Mouse (Mus musculus) spleen, postnatal 4 days (tissue): ENCODE measurements at regions not wholly inside any gene's neighbourhood (a gene's known extent, or its start where the extent isn't known, plus 50 kb on each side); places are given as distances from the start of the nearest gene placed in this dataset.
"Not testable (repeated sequence)": the region's sequence is repeated elsewhere in the genome, so short reads cannot be mapped to it uniquely, and the experiment has no call there.

Source experiments
- DNase-seq, 2 experiments: peaks; one replicate each; pipeline ENCODE4 v3.0.0; 2022; ENCODE audit warnings: low spot score in 2 of 2

DNA sequence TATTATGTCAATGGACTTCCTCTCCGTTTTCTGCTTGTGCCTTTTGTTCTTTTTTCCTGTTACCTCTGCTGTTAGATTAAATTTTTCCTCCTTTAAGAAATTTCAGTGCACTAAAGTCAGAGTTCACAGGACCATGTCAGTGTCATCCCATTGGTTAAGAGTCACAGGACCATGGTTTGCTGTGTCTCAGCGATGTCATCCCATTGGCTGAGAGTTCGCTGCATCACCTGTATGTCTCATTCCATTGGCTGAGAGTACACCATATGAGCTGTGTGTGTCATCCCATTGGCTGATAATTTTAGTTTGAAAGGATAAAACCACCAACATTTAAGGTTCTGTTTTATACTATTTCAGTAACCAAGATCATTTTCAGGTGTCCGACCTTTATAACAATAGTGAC lies 50.7 kb upstream of the Jade1 start:
- no peak for DNase-seq

DNA sequence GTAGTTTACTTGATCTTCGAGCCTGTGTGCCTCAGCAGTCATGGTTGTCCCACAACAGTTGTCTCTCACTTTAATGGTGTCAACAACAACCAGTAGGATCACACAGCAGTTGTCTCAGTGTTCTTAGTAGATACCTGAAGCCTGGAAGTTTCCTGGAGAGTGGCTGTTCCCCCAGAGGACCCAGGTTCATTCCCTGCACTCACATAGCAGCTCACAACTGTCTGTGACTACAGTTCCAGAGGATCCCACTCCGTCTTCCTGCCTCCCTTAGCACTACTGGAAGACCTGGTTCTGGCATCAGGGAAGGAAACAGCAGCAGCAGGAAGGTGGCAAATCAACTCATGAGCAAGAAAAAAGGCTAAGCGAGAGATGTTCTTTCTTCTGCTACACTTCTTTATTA lies 53.4 kb upstream of the Jade1 start:
- no peak for DNase-seq

DNA sequence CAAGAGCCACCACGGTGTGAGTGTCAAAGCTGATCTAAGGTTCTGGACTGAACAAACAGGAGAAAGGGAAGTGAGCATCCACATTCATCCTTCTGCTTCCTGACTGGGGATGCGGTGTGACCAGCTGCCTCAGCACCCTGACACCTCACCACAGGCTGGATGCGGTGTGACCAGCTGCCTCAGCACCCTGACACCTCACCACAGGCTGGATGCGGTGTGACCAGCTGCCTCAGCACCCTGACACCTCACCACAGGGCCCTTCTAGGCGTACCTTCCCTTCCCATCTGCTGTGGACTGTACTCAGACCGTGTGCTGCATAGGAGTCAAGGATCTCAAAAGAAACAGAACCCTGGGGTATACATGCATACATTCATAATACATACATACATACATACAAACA lies 53.9 kb upstream of the Jade1 start:
- DNase-seq: not testable (repeated sequence)

DNA sequence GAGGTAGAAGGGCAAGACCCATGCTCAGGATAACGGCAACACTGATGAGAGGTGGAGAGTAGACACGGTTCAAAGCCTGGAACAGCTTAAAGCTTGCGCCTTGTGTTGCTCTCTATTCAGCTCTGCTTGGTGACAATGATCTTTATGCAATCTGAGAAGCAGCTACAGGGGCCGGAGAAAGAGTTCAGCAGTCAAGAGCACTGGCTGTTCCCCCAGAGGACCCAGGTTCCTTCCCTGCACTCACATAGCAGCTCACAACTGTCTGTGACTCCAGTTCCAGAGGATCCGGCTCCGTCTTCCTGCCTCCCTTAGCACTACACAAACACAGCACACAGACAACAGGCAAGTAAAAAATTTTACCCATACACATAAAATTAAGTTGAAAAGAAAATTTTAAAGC lies 54.4 kb upstream of the Jade1 start:
- DNase-seq: no peak

DNA sequence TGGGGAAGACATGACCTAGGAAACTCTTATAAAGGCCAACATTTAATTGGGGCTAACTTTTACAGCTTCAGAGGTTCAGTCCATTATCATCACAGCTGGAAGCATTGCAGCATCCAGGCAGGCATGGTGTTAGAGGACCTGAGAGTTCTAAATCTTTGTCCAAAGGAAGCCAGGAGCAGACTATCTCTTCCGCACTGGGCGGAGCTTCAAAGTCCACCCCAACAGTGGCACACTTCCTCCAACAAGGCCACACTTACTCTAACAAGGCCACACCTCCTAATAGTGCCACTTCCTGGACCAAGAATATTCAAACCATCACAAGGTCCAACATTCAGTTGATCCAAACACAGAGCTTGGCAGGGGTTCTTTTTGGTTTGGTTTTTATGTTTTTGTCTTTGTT lies 55.9 kb upstream of the Jade1 start:
- DNase-seq: no peak

DNA sequence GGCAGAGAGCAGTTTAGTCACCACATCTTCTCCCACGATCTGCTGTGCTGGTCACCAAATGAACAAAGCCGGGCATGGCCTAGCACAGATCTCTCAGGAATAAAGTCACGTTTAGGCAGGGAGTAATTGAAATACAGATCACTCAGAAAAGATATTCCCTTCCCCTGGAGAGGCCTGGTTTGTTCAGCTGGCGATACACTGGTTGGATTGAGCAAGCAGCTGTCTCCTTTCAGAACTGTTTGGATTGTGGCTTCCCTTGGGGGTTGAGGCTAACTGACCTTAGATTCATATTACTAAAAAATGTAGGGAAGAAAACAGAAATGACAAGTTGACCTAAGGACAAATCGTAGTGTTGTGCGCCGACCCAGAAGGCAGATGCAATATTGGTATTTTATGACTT lies 56.7 kb upstream of the Jade1 start:
- DNase-seq: no peak

DNA sequence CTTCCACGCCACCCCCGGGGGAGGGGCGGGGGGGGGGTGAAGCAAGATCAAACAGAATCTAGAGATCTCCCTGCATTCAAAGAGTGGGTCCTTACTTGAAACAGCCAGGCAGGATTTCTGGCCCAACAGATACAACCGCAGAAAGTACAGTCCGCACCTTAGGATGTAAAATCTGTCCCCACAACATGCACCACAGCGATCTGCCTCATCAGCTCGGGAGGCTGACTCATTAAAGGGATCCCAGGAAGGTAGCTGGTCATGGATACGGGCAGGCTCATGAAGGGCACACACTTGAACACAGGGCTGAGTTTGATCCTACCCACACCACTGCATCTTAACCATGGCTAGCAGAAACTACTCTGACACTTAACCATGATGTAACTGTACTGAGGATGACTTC lies 57.8 kb upstream of the Jade1 start:
- no peak for DNase-seq

DNA sequence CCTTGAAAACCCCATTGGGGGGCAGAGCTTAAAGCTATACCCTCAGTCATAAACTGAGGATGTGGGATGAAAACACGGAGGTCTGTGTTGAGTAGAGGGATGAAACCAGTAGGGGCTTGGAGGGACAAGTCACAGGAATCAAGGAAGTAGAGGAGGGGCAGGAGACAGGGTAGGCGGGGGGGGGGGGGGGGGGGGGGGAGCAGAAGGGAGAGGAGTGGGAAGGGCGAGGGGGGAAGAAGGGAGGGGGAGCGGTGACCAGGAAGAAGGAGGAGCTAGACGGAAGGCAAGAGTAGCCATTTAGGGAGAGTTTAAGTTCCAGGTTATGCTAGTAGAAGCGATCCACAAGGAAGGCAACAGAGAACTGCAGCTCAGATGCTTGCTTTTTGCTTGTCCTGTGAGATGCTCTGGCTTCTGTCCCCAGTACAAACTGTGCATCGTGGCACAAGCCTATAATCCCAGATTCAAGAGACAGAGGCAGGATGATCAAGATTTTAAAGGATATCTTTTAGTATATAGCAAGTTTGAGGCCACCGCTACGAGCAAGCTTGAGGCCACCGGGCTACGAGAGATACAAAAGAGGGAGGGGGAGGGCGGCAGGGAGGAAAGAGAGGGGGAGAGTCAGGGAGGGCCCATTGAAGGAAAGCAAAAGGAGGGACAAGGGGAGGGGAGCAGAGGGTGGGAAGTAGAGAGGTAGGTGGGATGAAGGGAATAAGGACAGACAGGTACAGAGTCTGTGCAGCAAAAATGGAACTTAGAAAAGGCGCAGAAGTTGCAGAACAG lies 58.4 kb upstream of the Jade1 start:
- no peak for DNase-seq

DNA sequence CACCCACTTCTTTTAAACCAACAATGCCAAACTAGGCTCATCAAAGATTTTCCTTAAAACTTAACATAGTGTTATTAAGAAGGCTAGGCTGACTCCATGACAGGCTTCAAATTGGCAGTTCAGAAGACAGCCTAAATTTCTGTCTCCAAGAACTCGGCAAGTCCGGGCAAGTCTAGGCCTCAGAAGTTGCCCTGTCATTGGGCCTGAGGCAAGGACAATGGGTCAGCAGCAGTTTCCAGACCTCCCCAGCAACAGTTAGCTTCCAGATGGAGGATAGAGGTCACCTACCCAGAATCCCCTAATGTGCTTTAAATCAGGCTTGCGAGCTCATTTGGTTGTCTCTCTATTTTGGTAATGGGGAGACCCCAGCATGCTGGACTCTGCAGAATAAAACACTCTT lies 59.6 kb upstream of the Jade1 start:
- DNase-seq: no peak

DNA sequence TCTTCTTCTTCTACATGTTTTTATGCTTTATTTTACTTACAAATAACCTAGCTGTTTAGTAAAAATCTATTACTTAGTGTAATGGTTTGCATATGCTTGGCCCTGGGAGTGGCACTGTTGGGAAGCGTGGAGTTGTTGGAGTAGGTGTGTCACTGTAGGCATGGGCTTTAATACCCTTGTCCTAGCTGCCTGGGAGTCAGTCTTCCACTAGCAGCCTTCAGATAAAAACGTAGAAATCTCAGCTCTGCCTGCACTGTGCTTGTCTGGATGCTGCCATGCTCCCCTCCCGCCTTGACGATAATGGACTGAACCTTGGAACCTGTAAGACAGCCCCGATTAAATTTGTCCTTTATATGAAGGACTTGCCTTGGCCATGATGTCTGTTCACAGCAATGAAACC lies 60.4 kb upstream of the Jade1 start:
- DNase-seq: no peak

DNA sequence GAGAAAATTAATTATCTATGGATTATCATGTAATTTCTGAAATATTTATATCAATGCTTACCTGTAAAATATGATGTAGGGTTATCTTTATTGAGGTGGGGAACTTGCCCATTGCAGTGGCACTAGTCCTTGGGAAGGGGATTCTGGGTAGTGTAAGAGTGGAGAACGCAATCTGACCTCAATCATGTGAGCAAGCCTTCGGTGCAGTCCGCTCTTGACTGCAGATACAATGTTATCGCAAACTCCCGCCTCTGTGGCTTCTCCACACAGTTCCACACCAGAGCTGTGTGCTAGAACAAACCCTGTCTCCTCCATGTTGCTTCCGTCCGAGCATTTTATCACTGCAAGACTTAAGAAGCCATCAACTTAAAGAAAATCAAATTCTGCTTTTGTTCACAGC lies 62.1 kb upstream of the Jade1 start:
- DNase-seq: no peak

DNA sequence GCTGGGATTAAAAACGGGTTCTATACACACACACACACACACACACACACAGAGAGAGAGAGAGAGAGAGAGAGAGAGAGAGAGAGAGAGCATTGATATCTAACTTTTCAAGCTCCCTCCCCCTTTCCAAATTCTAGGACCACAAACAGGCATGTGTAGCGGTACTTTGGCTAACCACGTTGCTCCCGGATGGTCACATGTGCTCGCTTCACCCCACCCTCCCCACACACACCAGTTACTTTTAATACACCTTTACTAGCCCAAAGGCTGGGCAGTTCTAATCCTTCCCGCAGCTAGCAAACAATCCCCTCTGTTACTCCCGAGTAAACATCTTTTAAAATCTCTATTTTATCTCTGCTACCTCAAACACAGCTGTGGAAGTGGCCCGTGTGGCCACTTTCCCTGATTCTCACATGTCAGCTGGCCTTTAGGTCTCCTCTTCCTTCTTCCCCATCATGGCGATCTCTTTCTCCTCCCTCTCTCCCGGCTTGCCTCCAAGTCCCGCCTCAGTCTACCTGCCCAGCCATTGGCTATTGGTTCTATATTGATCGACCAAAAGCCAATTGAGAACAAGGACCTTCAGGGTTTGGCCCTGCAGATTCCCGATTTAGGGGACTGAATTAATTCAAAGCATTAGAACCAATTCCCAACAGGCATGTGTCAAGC lies 62.7 kb upstream of the Jade1 start:
- DNase-seq: no peak

DNA sequence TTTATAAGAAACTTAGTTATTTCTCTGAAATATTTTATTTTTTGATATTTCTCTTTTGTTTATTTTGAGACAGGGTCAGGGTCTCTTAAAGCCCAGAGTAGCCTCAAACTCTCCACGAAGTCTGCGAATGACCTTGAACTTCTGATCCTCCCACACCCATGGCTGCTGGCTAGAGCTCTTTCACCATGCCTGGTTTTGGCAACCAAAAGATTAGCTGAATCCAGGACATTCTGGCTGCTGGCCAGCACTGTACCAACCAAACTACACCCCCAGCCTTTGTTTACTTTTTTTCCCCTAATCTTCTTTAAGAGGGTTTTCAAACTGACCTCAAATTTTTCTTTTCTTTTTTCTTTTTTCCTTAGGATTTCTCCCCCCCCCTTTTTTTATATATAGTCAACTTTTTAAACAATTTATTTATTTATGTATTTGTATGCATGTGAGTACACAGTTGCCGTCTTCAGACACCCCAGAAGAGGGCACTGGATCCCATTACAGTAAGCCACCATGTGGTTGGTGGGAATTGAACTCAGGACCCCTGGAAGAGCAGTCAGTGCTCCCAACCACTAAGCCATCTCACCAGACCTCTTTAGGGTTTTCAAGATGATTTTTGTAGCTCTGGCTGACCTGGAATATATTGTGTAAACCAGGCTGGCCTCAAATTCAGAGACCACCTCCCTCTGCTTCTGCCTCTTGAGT lies 63.4 kb upstream of the Jade1 start:
- DNase-seq: no peak

DNA sequence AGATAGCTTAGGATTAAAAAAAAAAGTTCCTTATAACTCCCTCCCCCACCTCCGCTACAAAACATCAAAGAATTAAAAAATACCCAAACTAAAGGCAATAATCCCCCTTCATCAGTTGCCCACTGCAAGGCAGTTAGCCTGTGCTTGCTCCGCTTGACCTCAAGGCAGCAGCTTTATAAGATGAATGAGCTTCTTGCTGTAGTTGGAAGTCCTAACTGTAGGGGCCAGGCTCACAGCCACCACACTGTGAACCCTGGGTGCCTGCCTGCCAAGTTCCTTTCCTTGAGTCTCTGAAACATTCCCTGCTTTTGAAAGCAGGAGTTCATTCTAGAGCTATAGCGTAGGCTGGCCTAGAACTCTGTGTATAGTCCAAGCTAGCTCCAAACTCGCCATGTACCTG lies 64.3 kb upstream of the Jade1 start:
- no peak for DNase-seq

DNA sequence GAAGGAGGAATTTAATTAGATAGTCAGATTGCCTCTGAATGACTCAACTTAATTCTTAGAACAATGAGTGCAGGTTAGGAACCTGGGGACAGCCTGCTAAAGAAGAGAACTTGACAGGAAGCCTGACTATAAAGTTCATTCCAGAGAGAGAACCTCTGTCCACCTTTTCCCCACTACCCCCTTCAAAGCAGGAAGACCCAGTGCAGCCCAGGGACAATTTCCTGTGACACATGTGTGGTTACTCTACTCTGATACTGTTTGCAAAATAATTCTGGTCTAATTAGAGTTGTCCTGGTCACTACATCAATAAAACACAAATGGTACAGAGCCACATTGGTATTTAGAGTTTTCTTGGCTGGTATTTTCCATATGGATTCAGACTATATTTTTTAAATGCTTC lies 65.5 kb upstream of the Jade1 start:
- no peak for DNase-seq

DNA sequence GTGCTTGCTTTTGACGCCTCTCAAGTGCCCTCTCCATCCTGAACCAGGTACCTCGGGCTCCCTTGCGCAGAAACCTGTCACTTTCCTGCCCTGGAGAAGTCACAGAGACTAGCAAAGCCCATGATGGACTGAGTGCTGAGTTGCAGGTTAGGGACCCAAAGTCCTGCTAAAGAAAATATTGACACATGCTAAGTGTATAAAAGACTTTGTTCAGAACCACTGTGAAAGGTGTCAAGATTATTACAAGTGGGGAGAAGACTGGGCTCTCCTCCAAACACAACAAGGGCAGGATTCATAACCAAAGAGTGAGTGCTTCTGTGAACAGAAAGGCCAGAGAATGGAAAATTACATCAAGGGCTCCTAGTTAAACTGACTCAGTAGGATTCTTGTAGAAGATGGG lies 66.0 kb upstream of the Jade1 start:
- no peak for DNase-seq

DNA sequence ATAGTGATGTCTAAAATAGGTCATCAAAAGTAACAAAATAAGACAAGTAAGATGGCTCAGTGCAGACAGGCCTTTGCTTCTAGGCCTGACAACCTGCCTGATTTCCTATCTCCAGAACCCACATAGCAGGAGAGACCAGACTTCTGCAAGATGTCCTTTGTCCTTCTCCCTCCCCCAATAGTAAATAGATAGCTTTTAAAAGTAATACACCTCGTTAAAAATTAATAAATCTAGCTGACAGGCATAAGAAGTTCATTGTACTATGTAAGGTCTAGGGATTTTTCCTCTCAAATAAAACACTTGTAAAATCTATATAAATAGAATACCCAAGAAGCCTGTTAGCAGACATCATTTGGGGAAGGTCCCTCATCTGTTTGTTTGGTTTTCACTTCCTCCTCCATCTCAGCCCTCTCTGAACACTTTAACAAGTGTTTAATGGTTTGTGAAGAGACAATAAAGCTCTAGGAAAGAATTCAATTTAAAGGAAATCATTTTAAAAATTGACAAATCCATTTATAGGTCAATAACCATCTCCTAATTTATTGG lies 67.2 kb upstream of the Jade1 start:
- DNase-seq: no peak

DNA sequence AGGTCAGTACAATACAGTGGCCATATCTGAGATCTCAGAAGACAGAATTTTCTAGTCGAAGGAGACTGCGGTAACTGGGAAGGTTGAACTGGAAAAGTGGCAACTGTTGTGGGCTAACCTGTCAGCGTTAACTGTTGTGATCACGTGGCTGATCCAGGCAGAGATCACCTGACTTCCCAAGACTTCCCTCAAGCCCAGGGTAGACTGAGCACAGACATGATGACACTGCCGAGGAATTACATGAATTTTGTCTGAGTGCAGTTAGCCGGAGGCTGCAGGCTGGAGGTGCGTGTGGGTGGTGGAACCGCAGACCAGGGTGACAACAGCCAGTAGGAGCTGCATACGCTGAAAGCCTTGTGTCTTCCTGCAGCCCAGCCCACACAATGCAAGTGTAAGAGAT lies 70.6 kb upstream of the Jade1 start:
- no peak for DNase-seq

DNA sequence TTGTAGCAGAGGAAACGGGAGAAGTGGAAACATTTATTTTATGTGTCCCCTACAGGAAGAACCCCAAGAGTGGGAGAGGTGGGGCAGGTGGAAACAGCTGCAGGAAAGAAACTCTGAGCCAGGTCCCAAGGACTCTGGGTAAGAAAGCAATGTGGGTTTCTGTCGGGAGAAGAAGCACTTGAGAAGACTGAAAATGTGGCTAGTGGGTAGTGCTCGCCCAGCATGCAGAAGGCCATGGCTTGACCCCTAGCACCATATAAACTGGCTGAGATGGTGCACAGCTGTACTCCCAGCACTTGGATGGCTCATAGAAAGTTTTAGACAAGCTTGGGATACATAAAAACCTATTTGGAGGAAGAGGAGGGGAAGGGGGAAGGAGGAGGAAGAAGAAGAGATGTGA lies 71.9 kb upstream of the Jade1 start:
- no peak for DNase-seq

DNA sequence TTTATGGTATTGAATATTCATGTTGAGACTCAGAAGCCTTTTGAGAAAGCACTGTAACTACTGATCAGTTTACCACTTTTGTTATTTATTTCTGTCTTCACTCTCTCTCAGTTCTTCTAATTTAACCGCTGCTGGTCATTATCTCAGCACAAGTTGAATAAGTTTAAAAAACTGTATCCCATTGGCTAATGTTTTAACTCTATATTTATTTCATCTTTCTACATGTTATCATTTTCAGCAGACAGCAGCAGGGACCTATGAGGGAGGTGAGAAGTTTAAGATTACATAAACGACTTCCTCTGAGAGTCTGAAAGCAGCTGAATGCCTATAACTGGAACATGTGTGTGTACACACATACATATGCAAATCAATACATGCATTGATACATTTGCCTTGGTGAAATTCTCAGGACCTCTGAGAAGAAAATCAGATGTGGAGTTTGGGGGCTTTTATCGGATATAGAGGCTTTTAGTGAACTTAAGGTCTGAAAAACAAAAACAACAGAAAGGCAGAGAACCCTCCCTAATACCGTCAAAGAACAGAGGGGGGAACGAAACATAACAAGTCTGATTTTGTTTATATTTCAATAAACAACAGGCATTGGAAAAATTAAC lies 72.5 kb upstream of the Jade1 start:
- no peak for DNase-seq

DNA sequence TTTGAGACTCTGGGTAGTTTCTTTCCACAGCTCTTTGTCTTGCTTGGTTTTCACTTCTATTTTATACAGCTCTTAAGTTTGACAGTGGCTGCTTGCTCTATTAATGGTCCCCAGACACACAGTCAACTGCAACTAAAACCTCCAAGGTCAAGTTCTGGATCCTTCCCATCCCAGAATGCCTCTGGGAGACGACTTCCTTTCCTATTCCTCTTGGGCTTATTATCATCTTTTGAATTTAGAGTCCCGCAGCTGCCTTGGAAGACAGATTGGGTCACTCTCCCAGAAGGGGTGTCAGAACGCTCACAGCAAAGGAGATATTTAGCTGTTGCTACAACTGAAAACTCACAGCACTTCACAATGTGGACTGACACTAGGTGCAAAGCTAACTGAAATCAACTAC lies 75.3 kb upstream of the Jade1 start:
- no peak for DNase-seq

DNA sequence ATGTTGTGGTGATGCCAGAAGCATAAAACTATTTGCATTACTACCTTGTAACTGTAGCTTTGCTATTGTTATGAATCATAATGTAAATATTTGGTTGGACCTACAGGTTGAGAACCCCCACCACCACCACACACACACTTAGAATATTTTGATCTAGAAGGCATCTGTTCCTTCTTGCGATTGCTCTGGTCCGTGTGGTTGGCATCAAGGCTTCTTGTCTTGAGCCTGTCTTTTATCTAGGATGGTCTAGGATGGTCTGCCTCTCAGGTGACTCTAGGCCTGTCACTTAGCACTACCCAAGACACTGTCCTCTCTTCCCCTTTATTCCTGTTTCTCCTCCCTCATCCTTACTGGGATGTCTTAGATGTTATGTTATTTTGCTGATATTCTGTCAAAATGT lies 76.6 kb upstream of the Jade1 start:
- DNase-seq: no peak

DNA sequence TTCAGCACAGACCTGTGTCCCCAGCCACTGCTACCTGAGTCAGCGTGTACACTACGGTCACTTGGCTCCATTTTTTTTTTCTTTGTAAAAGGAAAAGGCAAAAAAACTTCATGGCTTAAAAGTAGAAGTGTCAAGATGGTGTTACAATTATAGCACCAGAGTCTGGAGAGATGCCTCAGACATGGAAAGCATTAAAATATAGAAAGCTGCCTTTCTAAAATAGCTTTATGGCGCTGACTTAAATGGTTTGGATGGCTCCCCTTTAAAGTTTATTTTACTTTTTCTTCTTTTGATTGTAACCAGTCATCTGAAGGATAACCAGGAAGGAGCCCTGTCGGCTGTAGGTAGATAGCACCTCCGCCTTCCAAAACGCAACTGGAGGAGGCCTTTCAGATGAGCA lies 79.0 kb upstream of the Jade1 start:
- no peak for DNase-seq
